Mouse (Mus musculus) intestine, postnatal 0 days (tissue): ENCODE measurements at regions not wholly inside any gene's neighbourhood (a gene's known extent, or its start where the extent isn't known, plus 50 kb on each side); places are given as distances from the start of the nearest gene placed in this dataset.

Experiments
- ATAC-seq: fragments of 200-750 bp; cut with Nextera tagmentation; 2 replicates; pipeline ENCODE4 v1.8.0; 2017; ENCODE audit warnings: mild to moderate bottlenecking, moderate TSS enrichment, moderate library complexity
- H3K27ac ChIP-seq: fragments of 300-500 bp; sonication (generic); 2 replicates; pipeline ENCODE4 v1.5.1; 2014; ENCODE audit warnings: mild to moderate bottlenecking, low read depth, low read length, moderate library complexity
- H3K27me3 ChIP-seq: fragments of 300-500 bp; sonication (generic); replicated peaks from 2 replicates; pipeline ENCODE4 v1.6.1; 2014; ENCODE audit warnings: low read length, mixed read lengths; ENCODE audit not compliant: control insufficient read depth, insufficient read depth
- H3K36me3 ChIP-seq: fragments of 300-500 bp; sonication (generic); 2 replicates; pipeline ENCODE4 v1.6.1; 2014; ENCODE audit warnings: mild to moderate bottlenecking, moderate library complexity; ENCODE audit not compliant: control insufficient read depth, insufficient read depth
- H3K4me1 ChIP-seq: fragments of 300-500 bp; sonication (generic); replicated peaks from 2 replicates; pipeline ENCODE4 v1.6.1; 2014; ENCODE audit warnings: antibody characterized with exemption, low read length, mixed read lengths; ENCODE audit not compliant: control insufficient read depth, insufficient read depth
- H3K4me2 ChIP-seq: fragments of 300-500 bp; sonication (generic); replicated peaks from 2 replicates; pipeline ENCODE4 v1.6.1; 2014; ENCODE audit warnings: low read depth, mild to moderate bottlenecking, moderate library complexity
- H3K4me3 ChIP-seq: fragments of 300-500 bp; sonication (generic); 2 replicates; pipeline ENCODE4 v1.5.1; 2014; ENCODE audit warnings: low read depth, low read length
- H3K9ac ChIP-seq: fragments of 300-500 bp; sonication (generic); 2 replicates; pipeline ENCODE4 v1.6.1; 2014; ENCODE audit warnings: mild to moderate bottlenecking, low read depth, low read length
- H3K9me3 ChIP-seq: fragments of 300-500 bp; sonication (generic); 2 replicates; pipeline ENCODE4 v1.6.1; 2016; ENCODE audit warnings: mixed run types; ENCODE audit not compliant: control insufficient read depth
- CTCF ChIP-seq: sonication (generic); IDR thresholded peaks from 2 replicates; pipeline ENCODE4 v1.5.1; 2016; ENCODE audit warnings: low read depth, mild to moderate bottlenecking, control low read depth, antibody characterized with exemption, moderate library complexity
- WGBS: fragments of 180-500 bp; shearing (Covaris S2); extraction: QIAGEN DNeasy Blood & Tissue Kit; methylation state at CpG from one replicate; pipeline ENCODE4 v1.1.7; 2014; 5-methylcytosine and 5-hydroxymethylcytosine counted together

DNA sequence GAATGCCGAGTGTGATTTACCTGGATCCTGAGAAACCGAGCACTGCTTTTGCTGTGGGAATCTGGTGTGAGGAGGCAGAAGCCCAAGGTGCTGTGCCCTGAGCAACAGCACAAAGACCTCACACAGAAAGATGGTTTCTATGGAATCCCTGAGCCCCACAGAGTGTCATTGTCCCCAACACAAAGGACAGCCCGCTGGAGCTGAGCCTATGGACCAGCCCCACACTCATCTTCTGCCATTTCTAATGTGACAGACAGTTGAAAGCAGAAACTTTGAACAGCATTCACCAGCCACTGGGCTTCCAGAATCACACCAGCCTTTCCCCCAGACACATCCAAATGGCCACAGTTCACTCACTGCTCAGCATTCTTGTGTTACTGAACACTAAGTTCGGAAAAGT, 171.5 kb upstream of the A430005L14Rik start:
- no peak for TF ChIP-seq CTCF
- H3K9me3 ChIP-seq: no peaks in the 10 kb centered on the region
- H3K9ac ChIP-seq: no peak overlapping the region
- no peaks in the 10 kb centered on the region for H3K27me3 ChIP-seq
- no peak for ATAC-seq
- H3K36me3 ChIP-seq: no peaks in the 10 kb centered on the region
- no peak overlapping the region for H3K4me3 ChIP-seq
- no peak overlapping the region for H3K27ac ChIP-seq
- no peak overlapping the region for H3K4me2 ChIP-seq
- 83% methylated on average over 4 of the region's 4 CpGs for WGBS
- no peaks in the 10 kb centered on the region for H3K4me1 ChIP-seq

DNA sequence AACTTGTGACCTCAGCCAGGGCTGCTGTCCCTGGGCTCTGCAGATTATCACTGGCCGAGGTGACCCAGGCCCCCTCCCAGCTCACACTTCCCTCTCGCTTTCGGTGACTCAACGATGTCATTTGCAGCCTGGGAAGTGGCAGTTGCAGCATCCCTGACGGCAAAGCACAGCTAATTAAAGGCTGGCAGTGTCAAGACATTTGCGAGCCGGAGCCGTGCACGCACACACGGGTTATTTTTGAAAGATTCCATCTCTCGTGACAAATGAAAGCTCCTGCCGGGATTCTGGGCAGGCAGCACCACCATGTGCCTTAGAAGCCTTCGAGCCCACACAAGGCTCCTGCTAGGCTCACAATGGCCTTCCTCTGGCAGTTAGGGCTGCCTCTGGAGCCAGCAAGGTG, 164.7 kb upstream of the A430005L14Rik start:
- Histone ChIP-seq H3K4me3 (no peak overlapping the region), H3K9ac (no peak overlapping the region), H3K36me3 (no peaks in the 10 kb centered on the region), H3K27me3 (no peaks in the 10 kb centered on the region), H3K4me1 (no peaks in the 10 kb centered on the region), H3K4me2 (no peak overlapping the region), H3K9me3 (no peaks in the 10 kb centered on the region), H3K27ac (no peak overlapping the region)
- ATAC-seq: no peak
- WGBS: 51% methylated on average over 13 of the region's 13 CpGs
- no peak for TF ChIP-seq CTCF

GRCm38 (mm10) chr4:153798061-153798460, 159.0 kb upstream of the A430005L14Rik start:
- H3K9ac ChIP-seq: no peak overlapping the region
- H3K27ac ChIP-seq: no peak overlapping the region
- no peaks in the 10 kb centered on the region for H3K27me3 ChIP-seq
- WGBS: 86% methylated on average over 7 of the region's 7 CpGs
- H3K4me1 ChIP-seq: no peaks in the 10 kb centered on the region
- H3K9me3 ChIP-seq: no peaks in the 10 kb centered on the region
- no peak for TF ChIP-seq CTCF
- ATAC-seq: no peak
- H3K36me3 ChIP-seq: no peaks in the 10 kb centered on the region
- no peak overlapping the region for H3K4me2 ChIP-seq
- H3K4me3 ChIP-seq: no peak overlapping the region

GRCm38 (mm10) chr4:153805727-153806126, 151.3 kb upstream of the A430005L14Rik start:
- WGBS: 25% methylated on average over 4 of the region's 4 CpGs
- Histone ChIP-seq H3K27ac (no peak overlapping the region), H3K9ac (no peak overlapping the region), H3K27me3 (no peaks in the 10 kb centered on the region), H3K4me2 (no peak overlapping the region), H3K4me3 (no peak overlapping the region), H3K4me1 (no peaks in the 10 kb centered on the region), H3K9me3 (no peaks in the 10 kb centered on the region), H3K36me3 (no peaks in the 10 kb centered on the region)
- no peak for ATAC-seq
- no peak for TF ChIP-seq CTCF

DNA sequence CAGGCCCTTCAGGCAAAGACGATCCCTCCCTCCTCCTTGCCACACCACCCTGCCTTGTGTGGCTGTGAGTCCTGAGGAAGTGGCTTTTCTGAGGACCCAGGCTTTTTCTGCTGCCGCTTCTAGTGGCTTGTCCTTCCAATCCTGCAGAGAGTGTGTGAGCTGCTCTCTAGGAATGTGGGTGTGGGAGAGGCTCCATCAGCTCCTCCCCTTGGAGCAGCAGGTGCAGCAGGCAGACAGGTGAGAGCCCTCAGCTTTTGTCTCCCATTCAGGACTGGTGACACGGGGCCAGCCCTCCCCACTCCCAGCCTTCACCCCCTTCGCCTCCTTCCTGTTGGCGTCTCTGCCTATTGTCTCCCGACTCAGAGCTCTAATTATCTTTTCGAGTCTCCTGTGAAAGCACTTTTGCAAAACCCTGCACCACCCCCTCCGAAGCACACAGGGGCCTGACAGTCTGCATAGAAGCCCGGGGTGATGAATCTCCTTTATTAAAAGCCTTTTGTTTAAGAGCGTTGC, 150.8 kb upstream of the A430005L14Rik start:
- ATAC-seq: no peak
- H3K4me1 ChIP-seq: no peaks in the 10 kb centered on the region
- no peaks in the 10 kb centered on the region for H3K27me3 ChIP-seq
- no peaks in the 10 kb centered on the region for H3K36me3 ChIP-seq
- no peak overlapping the region for H3K4me2 ChIP-seq
- H3K4me3 ChIP-seq: no peak overlapping the region
- WGBS: 3% methylated on average over 10 of the region's 10 CpGs
- H3K9ac ChIP-seq: no peak overlapping the region
- TF ChIP-seq CTCF: no peak
- no peaks in the 10 kb centered on the region for H3K9me3 ChIP-seq
- H3K27ac ChIP-seq: no peak overlapping the region

- no peaks in the 10 kb centered on the region for H3K4me1 ChIP-seq
- H3K4me3 ChIP-seq: no peak overlapping the region
- no peaks in the 10 kb centered on the region for H3K36me3 ChIP-seq
- H3K9ac ChIP-seq: no peak overlapping the region
- H3K4me2 ChIP-seq: no peak overlapping the region
- H3K27ac ChIP-seq: no peak overlapping the region
- ATAC-seq: no peak
- H3K27me3 ChIP-seq: no peaks in the 10 kb centered on the region
- TF ChIP-seq CTCF: peak; percentile 25; the same call in 1 of the 2 replicates
- 48% methylated on average over 10 of the region's 10 CpGs for WGBS
- H3K9me3 ChIP-seq: no peaks in the 10 kb centered on the region
These were observed 150.1 kb upstream of the A430005L14Rik start for GRCm38 (mm10) chr4:153806820-153807436.
